ENCODE assay signal across 7 mouse cellular contexts in genomic region chr11:115163568-115164150, GRCm38 (mm10). TPM values are rescaled to one million over a fixed set of nuclear protein-coding genes. Genes with fewer than 3 reads are reported as not detected.
A peak's percentile ranks its signal among the peaks of the same experiment; 100 is the strongest.
DNase-seq lines count a peak whose midpoint lies in the region; ATAC-seq and TF ChIP-seq lines count a peak whose summit lies in the region.

No protein-coding gene starts in this region.

- H3K36me3 ChIP-seq in embryonic facial prominence, embryonic 11.5 days (replicated peaks; ENCODE audit: control insufficient read depth, insufficient read depth, low read depth, low read length), result no peaks in the 10 kb centered on the region
- H3K36me3 ChIP-seq in hindbrain, postnatal 0 days (ENCODE audit: insufficient read depth, low read length), result no peaks in the 10 kb centered on the region
- peaks cover 6% of the 10 kb centered on the region; the same call in 1 of the 2 replicates for H3K36me3 ChIP-seq in liver, postnatal 0 days (replicated peaks; ENCODE audit: insufficient read depth, low read length)
- H3K36me3 ChIP-seq in small intestine, adult 2 months (ENCODE audit: control insufficient read depth, insufficient read depth, low read length), result peaks cover 23% of the 10 kb centered on the region

- peak; percentile 69 to 74 for DNase-seq in B cell, adult 2 months
- peak; percentile 64 to 71 for DNase-seq in CD8-positive naive resting alpha-beta T cell, adult 2 months (ENCODE audit: low read depth in 2 of 2, low spot score in 2 of 2)
- DNase-seq in embryonic facial prominence, embryonic 11.5 days (ENCODE audit: low spot score), result peak; percentile 60
- DNase-seq in hindbrain, postnatal 0 days (ENCODE audit: low spot score), result peak; percentile 51
- peak; percentile 61 for DNase-seq in liver, postnatal 0 days
- no peak for DNase-seq in right cerebral cortex, postnatal 10 days (ENCODE audit: low spot score in 2 of 2)

- H3K27me3 ChIP-seq in embryonic facial prominence, embryonic 11.5 days (ENCODE audit: control insufficient read depth, insufficient read depth, low read length), result peaks cover 26% of the 10 kb centered on the region
- H3K27me3 ChIP-seq in hindbrain, postnatal 0 days (ENCODE audit: insufficient read depth, low read length), result no peaks in the 10 kb centered on the region
- no peaks in the 10 kb centered on the region for H3K27me3 ChIP-seq in liver, postnatal 0 days (ENCODE audit: insufficient read depth, low read length)
- no peaks in the 10 kb centered on the region for H3K27me3 ChIP-seq in small intestine, adult 2 months (ENCODE audit: control insufficient read depth, insufficient read depth, low read length)

- peak overlapping the region; percentile 11 for H3K9ac ChIP-seq in embryonic facial prominence, embryonic 11.5 days (replicated peaks; ENCODE audit: low read length)
- peak overlapping the region; percentile 51 for H3K9ac ChIP-seq in hindbrain, postnatal 0 days (replicated peaks; ENCODE audit: low read length)
- peak overlapping the region; percentile 85 for H3K9ac ChIP-seq in liver, postnatal 0 days (replicated peaks)

- WGBS in embryonic facial prominence, embryonic 11.5 days, result under 1% methylated on average over 47 of the region's 47 CpGs
- under 1% methylated on average over 47 of the region's 47 CpGs for WGBS in hindbrain, postnatal 0 days
- under 1% methylated on average over 42 of the region's 47 CpGs for WGBS in liver, postnatal 0 days (ENCODE audit: insufficient replicate concordance)
- under 1% methylated on average over 47 of the region's 47 CpGs for WGBS in small intestine, adult 2 months

- no peak for ATAC-seq in embryonic facial prominence, embryonic 11.5 days (replicated peaks; ENCODE audit: insufficient number of reproducible peaks, low FRiP score, low TSS enrichment, low read depth)
- ATAC-seq in hindbrain, postnatal 0 days, result 0 out of 2 replicates have a peak, but pooled peaks have one; percentile 5
- ATAC-seq in liver, postnatal 0 days, result 0 out of 2 replicates have a peak, but pooled peaks have one; percentile 3

- TF ChIP-seq CTCF in hindbrain, postnatal 0 days (IDR thresholded peaks at IDR 0.05; ENCODE audit: low read depth), result peak; percentile 63
- peak; percentile 19; the same call in 1 of the 2 replicates for TF ChIP-seq CTCF in liver, postnatal 0 days (IDR thresholded peaks at IDR 0.05; ENCODE audit: low read depth)
- TF ChIP-seq CTCF in small intestine, adult 2 months (IDR thresholded peaks at IDR 0.05; ENCODE audit: extremely low read depth, insufficient read length, insufficient replicate concordance, low read depth, low read length), result no peak

- peak overlapping the region; percentile 48 for H3K4me3 ChIP-seq in embryonic facial prominence, embryonic 11.5 days (ENCODE audit: low read depth, low read length)
- peak overlapping the region; percentile 51 for H3K4me3 ChIP-seq in hindbrain, postnatal 0 days (ENCODE audit: low read length)
- peak overlapping the region; percentile 83 for H3K4me3 ChIP-seq in liver, postnatal 0 days (ENCODE audit: low read depth, low read length)
- H3K4me3 ChIP-seq in small intestine, adult 2 months (ENCODE audit: low read depth, low read length), result peak overlapping the region; percentile 97

- TF ChIP-seq POLR2A in small intestine, adult 2 months (IDR thresholded peaks at IDR 0.05; ENCODE audit: low read depth, low read length), result no peak

- H3K4me1 ChIP-seq in embryonic facial prominence, embryonic 11.5 days (ENCODE audit: control insufficient read depth, insufficient read depth, low read length), result no peaks in the 10 kb centered on the region
- peaks cover 8% of the 10 kb centered on the region; the same call in 1 of the 2 replicates for H3K4me1 ChIP-seq in hindbrain, postnatal 0 days (ENCODE audit: insufficient read depth, low read length)
- H3K4me1 ChIP-seq in liver, postnatal 0 days (ENCODE audit: insufficient read depth), result peaks cover 56% of the 10 kb centered on the region
- H3K4me1 ChIP-seq in small intestine, adult 2 months (ENCODE audit: control insufficient read depth, insufficient read depth, insufficient read length, low read length), result peaks cover 35% of the 10 kb centered on the region

- peak overlapping the region; percentile 70 for H3K4me2 ChIP-seq in embryonic facial prominence, embryonic 11.5 days (ENCODE audit: low read depth, low read length)
- peak overlapping the region; percentile 64 for H3K4me2 ChIP-seq in hindbrain, postnatal 0 days (ENCODE audit: low read depth, low read length)
- H3K4me2 ChIP-seq in liver, postnatal 0 days (ENCODE audit: low read depth, low read length), result peak overlapping the region; percentile 95

- no peak for TF ChIP-seq EP300 in liver, postnatal 0 days (IDR thresholded peaks at IDR 0.05; ENCODE audit: low read depth)

- H3K27ac ChIP-seq in embryonic facial prominence, embryonic 11.5 days (replicated peaks; ENCODE audit: low read depth, low read length), result no peak overlapping the region
- peak overlapping the region; percentile 65 for H3K27ac ChIP-seq in hindbrain, postnatal 0 days
- H3K27ac ChIP-seq in liver, postnatal 0 days (ENCODE audit: low read depth), result peak overlapping the region; percentile 85
- peak overlapping the region; percentile 85 for H3K27ac ChIP-seq in small intestine, adult 2 months (ENCODE audit: insufficient read depth, low read depth, low read length)

- no peaks in the 10 kb centered on the region for H3K9me3 ChIP-seq in embryonic facial prominence, embryonic 11.5 days (replicated peaks; ENCODE audit: control insufficient read depth, low read length)
- H3K9me3 ChIP-seq in hindbrain, postnatal 0 days (ENCODE audit: low read length), result no peaks in the 10 kb centered on the region
- no peaks in the 10 kb centered on the region for H3K9me3 ChIP-seq in liver, postnatal 0 days (ENCODE audit: low read length)

RNA-seq across cellular contexts. Expression of gene Slc9a3r1, which starts 0.5 kb away (rescaled TPM):
- polyA plus RNA-seq in embryonic facial prominence, embryonic 11.5 days (2014; fragmentation: Nextera tagmentation; extraction: Ambion mirVana), result 31.3 and 36.0 TPM in 2 replicates
- total RNA-seq in hindbrain, postnatal 0 days (2014; rRNA removed), result 72.6 and 76.9 TPM in 2 replicates
- polyA plus RNA-seq in hindbrain, postnatal 0 days (2015; fragmentation: Nextera tagmentation; extraction: Ambion mirVana), result 91.8 and 98.2 TPM in 2 replicates
- polyA plus RNA-seq in liver, postnatal 0 days (2015; fragmentation: Nextera tagmentation; extraction: Ambion mirVana), result 101 and 115 TPM in 2 replicates
- 314 and 949 TPM in 2 replicates for polyA plus RNA-seq in small intestine, adult 2 months (2012; rRNA removed)

RNA-seq across cellular contexts. Expression of gene Tmem104, which starts 23.6 kb away (rescaled TPM):
- polyA plus RNA-seq in embryonic facial prominence, embryonic 11.5 days (2014; fragmentation: Nextera tagmentation; extraction: Ambion mirVana), result 6.9 and 7.7 TPM in 2 replicates
- total RNA-seq in hindbrain, postnatal 0 days (2014; rRNA removed), result 6.4 and 11.1 TPM in 2 replicates
- 10.1 and 13.5 TPM in 2 replicates for polyA plus RNA-seq in hindbrain, postnatal 0 days (2015; fragmentation: Nextera tagmentation; extraction: Ambion mirVana)
- 5.7 and 7.1 TPM in 2 replicates for polyA plus RNA-seq in liver, postnatal 0 days (2015; fragmentation: Nextera tagmentation; extraction: Ambion mirVana)
- 10.0 and 21.0 TPM in 2 replicates for polyA plus RNA-seq in small intestine, adult 2 months (2012; rRNA removed)

RNA-seq across cellular contexts. Expression of gene Nat9, which starts 24.0 kb away (rescaled TPM):
- polyA plus RNA-seq in embryonic facial prominence, embryonic 11.5 days (2014; fragmentation: Nextera tagmentation; extraction: Ambion mirVana), result 15.5 and 19.5 TPM in 2 replicates
- total RNA-seq in hindbrain, postnatal 0 days (2014; rRNA removed), result 17.3 and 27.8 TPM in 2 replicates
- 17.3 and 22.2 TPM in 2 replicates for polyA plus RNA-seq in hindbrain, postnatal 0 days (2015; fragmentation: Nextera tagmentation; extraction: Ambion mirVana)
- polyA plus RNA-seq in liver, postnatal 0 days (2015; fragmentation: Nextera tagmentation; extraction: Ambion mirVana), result 16.5 and 16.7 TPM in 2 replicates
- polyA plus RNA-seq in small intestine, adult 2 months (2012; rRNA removed), result 22.7 and 35.6 TPM in 2 replicates

RNA-seq across cellular contexts. Expression of gene Cd300lf, which starts 29.9 kb away (rescaled TPM):
- not detected in 2 replicates for polyA plus RNA-seq in embryonic facial prominence, embryonic 11.5 days (2014; fragmentation: Nextera tagmentation; extraction: Ambion mirVana)
- not detected in 2 replicates for total RNA-seq in hindbrain, postnatal 0 days (2014; rRNA removed)
- 0.23 and 0.37 TPM in 2 replicates for polyA plus RNA-seq in hindbrain, postnatal 0 days (2015; fragmentation: Nextera tagmentation; extraction: Ambion mirVana)
- 8.5 and 9.3 TPM in 2 replicates for polyA plus RNA-seq in liver, postnatal 0 days (2015; fragmentation: Nextera tagmentation; extraction: Ambion mirVana)
- 3.9 and 6.9 TPM in 2 replicates for polyA plus RNA-seq in small intestine, adult 2 months (2012; rRNA removed)

Comparison
In these comparisons a context has a peak if more than half of its experiments do, and no peak if none do; other contexts are left out.
1. DNase-seq: peak in B cell, adult 2 months (2 of 2), CD8-positive naive resting alpha-beta T cell, adult 2 months (2 of 2), embryonic facial prominence, embryonic 11.5 days (single experiment), hindbrain, postnatal 0 days (single experiment) and liver, postnatal 0 days (single experiment); none in right cerebral cortex, postnatal 10 days (0 of 2).
2. H3K9ac ChIP-seq: peak in every context shown above with its lines; median percentile 85 in liver, postnatal 0 days; 51 in hindbrain, postnatal 0 days; 11 in embryonic facial prominence, embryonic 11.5 days.
3. Peak in every context shown above with its lines, with median percentiles within 50 percentile points of each other: H3K4me2 ChIP-seq and H3K4me3 ChIP-seq.